Mouse (Mus musculus) left cerebral cortex, postnatal 10 days (tissue): ENCODE data around the gene Bicc1. TPM values are rescaled to one million over a fixed set of nuclear protein-coding genes. Genes with fewer than 3 reads are reported as not detected.

Source experiments
- total RNA-seq, 2 experiments: library from RNA; stranded (reverse); gene quantifications; 2 replicates each; pipeline ENCODE4 v1.2.3; 2021

Bicc1 gene
- total RNA-seq, 2 experiments from 2014 or later = 5.8 to 6.6 TPM

Other genes starting within 250 kb of the Bicc1 start
- gene Tfam, start 78.6 kb upstream of the Bicc1 start, total RNA-seq = 10 to 100 TPM; 35.0 to 35.2 TPM
- 10 to 100 TPM; 76.3 to 90.5 TPM for gene Ube2d1, start 125.6 kb upstream of the Bicc1 start, total RNA-seq
- gene Cisd1, start 185.3 kb upstream of the Bicc1 start, total RNA-seq = 100 to 1,000 TPM; 124 to 130 TPM
- 10 to 100 TPM; 32.1 to 34.7 TPM for gene Ipmk, start 188.1 kb upstream of the Bicc1 start, total RNA-seq